Mouse (Mus musculus): Measurements from ENCODE around the gene Map4k2.

GRCm38 (mm10) chr19:6346661-6347060 is 5.7 kb downstream of the Map4k2 start:
- TF ChIP-seq CTCF (IDR thresholded peaks at IDR 0.05; ENCODE audit: low read depth, low read length), result no peak
- no peak for TF ChIP-seq POLR2A (IDR thresholded peaks at IDR 0.05; ENCODE audit: borderline replicate concordance, low read depth, low read length)
